Mouse (Mus musculus) forebrain, embryonic 13.5 days (tissue): ENCODE measurements around the gene Ralgapa1. TPM values are rescaled to one million over a fixed set of nuclear protein-coding genes. Genes with fewer than 3 reads are reported as not detected.

ENCODE experiments used
- ATAC-seq: fragments of 200-750 bp; cut with Nextera tagmentation; 2 replicates; pipeline ENCODE4 v1.8.0; 2017
- H3K27ac ChIP-seq: fragments of 300-500 bp; sonication (generic); 2 replicates; pipeline ENCODE4 v1.5.1; 2015; ENCODE audit warnings: inconsistent platforms, mild to moderate bottlenecking, moderate library complexity
- H3K27me3 ChIP-seq: fragments of 300-500 bp; sonication (generic); 2 replicates; pipeline ENCODE4 v1.6.1; 2015; ENCODE audit warnings: mild to moderate bottlenecking, inconsistent platforms
- H3K36me3 ChIP-seq: fragments of 300-500 bp; sonication (generic); 2 replicates; pipeline ENCODE4 v1.6.1; 2015; ENCODE audit warnings: mild to moderate bottlenecking, inconsistent platforms; ENCODE audit not compliant: poor library complexity, severe bottlenecking
- H3K4me1 ChIP-seq: fragments of 300-500 bp; sonication (generic); 2 replicates; pipeline ENCODE4 v1.6.1; 2015; ENCODE audit warnings: inconsistent platforms
- H3K4me2 ChIP-seq: fragments of 300-500 bp; sonication (generic); 2 replicates; pipeline ENCODE4 v1.6.1; 2015; ENCODE audit warnings: inconsistent platforms, mild to moderate bottlenecking, moderate library complexity
- H3K4me3 ChIP-seq: fragments of 300-500 bp; sonication (generic); 2 replicates; pipeline ENCODE4 v1.5.1; 2015; ENCODE audit warnings: mild to moderate bottlenecking, inconsistent platforms
- H3K9ac ChIP-seq: fragments of 300-500 bp; sonication (generic); 2 replicates; pipeline ENCODE4 v1.6.1; 2015; ENCODE audit warnings: mild to moderate bottlenecking, inconsistent platforms
- H3K9me3 ChIP-seq: fragments of 300-500 bp; sonication (generic); replicated peaks from 2 replicates; pipeline ENCODE4 v1.6.1; 2016; ENCODE audit warnings: inconsistent platforms
- WGBS: fragments of 180-500 bp; shearing (Covaris S2); methylation state at CpG from one replicate; pipeline ENCODE4 v1.1.7; 2015; 5-methylcytosine and 5-hydroxymethylcytosine counted together
- polyA plus RNA-seq: library from polyadenylated mRNA; unstranded; fragments of >200 nt; fragmentation: Nextera tagmentation; extraction: Ambion mirVana; gene quantifications from 2 replicates; pipeline ENCODE4 v1.2.1, GENCODE M21; 2015

Ralgapa1 gene
- polyA plus RNA-seq, 1 experiment from 2014 or later, result 14.1 TPM

DNA sequence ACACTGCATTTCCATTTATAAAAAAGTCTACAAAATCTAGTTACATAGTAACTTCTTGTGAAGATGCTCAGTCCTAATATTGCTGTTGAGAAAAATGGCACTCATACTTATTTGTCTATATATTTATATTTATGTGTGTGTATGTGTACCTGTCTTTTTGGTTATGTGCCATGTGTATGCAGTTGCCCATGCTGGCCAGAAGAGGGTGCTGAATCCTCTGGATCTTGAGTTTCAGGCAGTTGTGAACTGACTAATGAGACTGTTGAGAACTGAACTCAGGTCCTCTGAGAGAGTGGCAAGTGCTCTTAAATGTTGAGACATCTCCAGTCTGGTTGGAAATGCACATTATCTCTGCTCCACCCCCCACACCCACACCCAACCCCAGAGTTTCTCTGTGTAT is 247.9 kb downstream of the Ralgapa1 start:
- Histone ChIP-seq H3K4me1 (peaks cover 14% of the 10 kb centered on the region; the same call in 1 of the 2 replicates), H3K27ac (no peak overlapping the region), H3K9me3 (no peaks in the 10 kb centered on the region), H3K4me3 (no peak overlapping the region), H3K4me2 (no peak overlapping the region), H3K9ac (no peak overlapping the region), H3K36me3 (no peaks in the 10 kb centered on the region), H3K27me3 (no peaks in the 10 kb centered on the region)
- ATAC-seq, result no peak

DNA sequence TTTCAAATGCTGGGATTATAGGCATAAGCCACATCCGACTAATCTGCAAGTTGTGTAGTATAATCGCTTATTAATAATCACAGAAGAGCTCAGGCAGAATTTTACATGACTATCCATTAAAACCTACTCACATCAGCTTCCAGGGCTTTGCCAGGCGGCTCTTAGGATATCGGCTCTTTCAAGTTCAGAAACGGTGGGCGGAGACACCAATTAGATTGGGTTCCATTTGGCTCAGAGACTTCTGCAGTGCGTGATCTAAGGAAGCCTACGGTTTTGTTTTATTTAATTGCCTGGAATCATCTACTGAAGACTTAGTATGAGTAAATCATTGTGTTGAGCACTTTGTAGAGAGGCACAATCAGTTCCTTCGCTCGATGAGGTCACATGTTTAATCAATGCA is 249.3 kb downstream of the Ralgapa1 start:
- Histone ChIP-seq H3K36me3 (no peaks in the 10 kb centered on the region), H3K27ac (no peak overlapping the region), H3K27me3 (no peaks in the 10 kb centered on the region), H3K9ac (no peak overlapping the region), H3K4me1 (peaks cover 14% of the 10 kb centered on the region; the same call in 1 of the 2 replicates), H3K4me2 (peak overlapping the region; percentile 7; the same call in 1 of the 2 replicates), H3K4me3 (no peak overlapping the region), H3K9me3 (no peaks in the 10 kb centered on the region)
- 53% methylated on average over 10 of the region's 10 CpGs for WGBS
- ATAC-seq, result no peak

GRCm38 (mm10) chr12:55571181-55571580 is 249.8 kb downstream of the Ralgapa1 start:
- Histone ChIP-seq H3K4me1 (peaks cover 14% of the 10 kb centered on the region; the same call in 1 of the 2 replicates), H3K27me3 (no peaks in the 10 kb centered on the region), H3K4me3 (no peak overlapping the region), H3K36me3 (no peaks in the 10 kb centered on the region), H3K9ac (no peak overlapping the region), H3K27ac (no peak overlapping the region), H3K9me3 (no peaks in the 10 kb centered on the region), H3K4me2 (no peak overlapping the region)
- ATAC-seq, result no peak
- 50% methylated on average over 11 of the region's 11 CpGs for WGBS

DNA sequence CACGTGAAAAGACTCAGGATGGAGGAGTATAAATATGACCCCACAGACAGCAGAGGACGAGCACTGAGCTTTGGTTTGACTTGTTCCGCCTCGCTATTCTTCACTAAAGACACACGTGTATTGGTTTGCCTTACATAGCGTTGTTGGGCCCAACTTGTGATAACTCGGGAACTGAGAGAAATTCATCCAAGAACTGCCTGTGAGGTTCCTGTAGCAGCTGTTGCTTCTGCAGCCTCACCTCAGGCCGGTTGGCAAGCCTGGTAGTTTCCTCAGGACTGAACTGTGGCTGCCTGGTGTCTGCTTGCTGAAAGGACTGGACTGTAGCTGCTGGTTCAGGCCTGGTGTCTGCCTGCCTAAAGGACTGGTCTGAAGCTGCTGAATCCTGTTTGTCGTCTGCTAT is 250.3 kb downstream of the Ralgapa1 start:
- 88% methylated on average over 9 of the region's 9 CpGs for WGBS

GRCm38 (mm10) chr12:55569676-55570075 is 251.3 kb downstream of the Ralgapa1 start:
- H3K9ac ChIP-seq, result no peak overlapping the region
- no peak for ATAC-seq
- H3K4me1 ChIP-seq, result peaks cover 14% of the 10 kb centered on the region; the same call in 1 of the 2 replicates
- H3K27me3 ChIP-seq, result no peaks in the 10 kb centered on the region
- no peak overlapping the region for H3K4me2 ChIP-seq
- WGBS, result 85% methylated on average over 6 of the region's 6 CpGs
- H3K4me3 ChIP-seq, result no peak overlapping the region
- no peaks in the 10 kb centered on the region for H3K9me3 ChIP-seq
- no peak overlapping the region for H3K27ac ChIP-seq
- H3K36me3 ChIP-seq, result no peaks in the 10 kb centered on the region

More for the DNA sequence above, 250.3 kb downstream of the Ralgapa1 start:
- Histone ChIP-seq H3K9ac (no peak overlapping the region), H3K4me3 (no peak overlapping the region), H3K27me3 (no peaks in the 10 kb centered on the region), H3K4me2 (no peak overlapping the region), H3K9me3 (no peaks in the 10 kb centered on the region), H3K4me1 (peaks cover 14% of the 10 kb centered on the region; the same call in 1 of the 2 replicates), H3K27ac (no peak overlapping the region), H3K36me3 (no peaks in the 10 kb centered on the region)
- no peak for ATAC-seq

DNA sequence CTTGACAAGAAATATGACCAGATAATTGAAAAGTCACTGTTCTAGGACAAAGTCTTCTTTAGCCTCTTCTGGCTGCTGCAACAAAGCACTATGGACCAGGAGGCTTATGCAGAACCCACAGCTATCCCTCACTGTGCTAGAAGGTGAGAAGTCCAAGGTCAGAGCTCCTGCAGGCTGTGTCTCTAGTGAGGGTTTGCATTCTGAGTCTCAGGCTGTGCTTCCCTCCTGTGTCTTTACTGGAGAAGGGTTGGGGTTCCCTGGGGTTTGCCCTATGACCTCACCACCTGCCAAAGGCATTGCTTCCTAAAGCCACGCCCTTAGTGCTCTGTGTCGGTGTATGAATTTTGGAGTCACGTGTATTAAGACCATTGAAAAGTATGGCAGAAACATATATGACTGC is 252.5 kb downstream of the Ralgapa1 start:
- ATAC-seq, result no peak
- no peaks in the 10 kb centered on the region for H3K36me3 ChIP-seq
- H3K4me1 ChIP-seq, result peaks cover 9% of the 10 kb centered on the region; the same call in 1 of the 2 replicates
- H3K27ac ChIP-seq, result no peak overlapping the region
- H3K4me3 ChIP-seq, result no peak overlapping the region
- 76% methylated on average over 3 of the region's 3 CpGs for WGBS
- H3K4me2 ChIP-seq, result no peak overlapping the region
- H3K9me3 ChIP-seq, result no peaks in the 10 kb centered on the region
- no peaks in the 10 kb centered on the region for H3K27me3 ChIP-seq
- no peak overlapping the region for H3K9ac ChIP-seq

DNA sequence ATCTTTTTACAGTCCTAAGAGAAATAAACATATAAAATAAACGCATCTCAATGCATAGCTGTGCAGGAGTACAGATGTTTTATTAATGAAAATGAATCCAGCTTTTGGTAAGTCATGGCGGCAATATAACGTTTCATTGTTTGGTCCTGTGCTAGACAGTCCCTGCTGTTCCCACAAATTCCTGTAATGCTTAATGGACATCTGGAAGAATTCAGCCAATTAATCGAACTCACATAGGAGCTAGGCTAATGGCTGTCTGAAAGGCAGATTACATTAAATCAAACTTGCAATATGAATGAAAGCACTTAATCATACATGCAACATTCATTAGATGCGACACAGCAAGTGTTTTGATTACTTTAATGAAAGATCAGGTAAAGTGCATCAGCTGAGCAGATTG is 254.1 kb downstream of the Ralgapa1 start:
- Histone ChIP-seq H3K4me2 (no peak overlapping the region), H3K4me1 (peaks cover 1% of the 10 kb centered on the region; the same call in 1 of the 2 replicates), H3K27me3 (no peaks in the 10 kb centered on the region), H3K27ac (no peak overlapping the region), H3K4me3 (no peak overlapping the region), H3K9ac (no peak overlapping the region), H3K9me3 (no peaks in the 10 kb centered on the region), H3K36me3 (no peaks in the 10 kb centered on the region)
- 67% methylated on average over 5 of the region's 5 CpGs for WGBS
- no peak for ATAC-seq

DNA sequence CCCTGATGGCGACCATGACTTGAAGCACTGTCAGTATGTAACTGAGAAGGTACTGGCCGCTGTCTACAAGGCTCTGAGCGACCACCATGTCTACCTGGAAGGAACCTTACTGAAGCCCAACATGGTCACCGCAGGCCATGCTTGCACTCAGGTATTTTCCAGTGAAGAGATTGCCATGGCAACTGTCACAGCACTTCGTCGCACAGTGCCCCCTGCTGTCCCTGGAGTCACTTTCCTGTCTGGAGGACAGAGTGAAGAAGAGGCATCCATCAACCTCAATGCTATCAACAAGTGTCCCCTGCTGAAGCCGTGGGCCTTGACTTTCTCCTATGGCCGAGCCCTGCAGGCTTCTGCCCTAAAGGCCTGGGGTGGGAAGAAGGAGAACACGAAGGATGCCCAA is 255.1 kb downstream of the Ralgapa1 start:
- no peaks in the 10 kb centered on the region for H3K4me1 ChIP-seq
- H3K9me3 ChIP-seq, result no peaks in the 10 kb centered on the region
- no peak overlapping the region for H3K4me3 ChIP-seq
- H3K27me3 ChIP-seq, result no peaks in the 10 kb centered on the region
- H3K4me2 ChIP-seq, result no peak overlapping the region
- no peak overlapping the region for H3K9ac ChIP-seq
- H3K27ac ChIP-seq, result no peak overlapping the region
- WGBS, result 78% methylated on average over 9 of the region's 9 CpGs
- ATAC-seq, result no peak
- H3K36me3 ChIP-seq, result no peaks in the 10 kb centered on the region

DNA sequence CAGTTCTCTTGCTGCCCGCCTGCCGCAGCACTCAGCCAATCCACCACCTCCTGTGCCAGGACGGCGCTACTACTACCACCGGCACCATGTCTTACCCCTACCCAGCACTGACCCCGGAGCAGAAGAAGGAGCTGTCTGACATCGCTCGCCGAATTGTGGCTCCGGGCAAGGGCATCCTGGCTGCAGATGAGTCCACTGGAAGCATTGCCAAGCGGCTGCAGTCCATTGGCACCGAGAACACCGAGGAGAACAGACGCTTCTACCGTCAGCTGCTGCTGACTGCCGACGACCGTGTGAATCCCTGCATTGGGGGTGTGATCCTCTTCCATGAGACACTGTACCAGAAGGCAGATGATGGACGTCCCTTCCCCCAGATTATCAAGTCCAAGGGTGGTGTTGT is 255.8 kb downstream of the Ralgapa1 start, which contains the start of gene Aldoart2:
Gene Aldoart2 (plus strand): TSS at position 34 of the 400 bp plus-strand sequence.
- no peak for ATAC-seq
- 97% methylated on average over 19 of the region's 19 CpGs for WGBS
- H3K36me3 ChIP-seq, result no peaks in the 10 kb centered on the region
- peaks cover 4% of the 10 kb centered on the region; the same call in 1 of the 2 replicates for H3K4me1 ChIP-seq
- H3K4me3 ChIP-seq, result no peak within 1 kb of the TSS
- no peaks in the 10 kb centered on the region for H3K27me3 ChIP-seq
- H3K9me3 ChIP-seq, result no peaks in the 10 kb centered on the region
- no peak within 1 kb of the TSS for H3K9ac ChIP-seq
- H3K4me2 ChIP-seq, result no peak within 1 kb of the TSS
- H3K27ac ChIP-seq, result no peak within 1 kb of the TSS

DNA sequence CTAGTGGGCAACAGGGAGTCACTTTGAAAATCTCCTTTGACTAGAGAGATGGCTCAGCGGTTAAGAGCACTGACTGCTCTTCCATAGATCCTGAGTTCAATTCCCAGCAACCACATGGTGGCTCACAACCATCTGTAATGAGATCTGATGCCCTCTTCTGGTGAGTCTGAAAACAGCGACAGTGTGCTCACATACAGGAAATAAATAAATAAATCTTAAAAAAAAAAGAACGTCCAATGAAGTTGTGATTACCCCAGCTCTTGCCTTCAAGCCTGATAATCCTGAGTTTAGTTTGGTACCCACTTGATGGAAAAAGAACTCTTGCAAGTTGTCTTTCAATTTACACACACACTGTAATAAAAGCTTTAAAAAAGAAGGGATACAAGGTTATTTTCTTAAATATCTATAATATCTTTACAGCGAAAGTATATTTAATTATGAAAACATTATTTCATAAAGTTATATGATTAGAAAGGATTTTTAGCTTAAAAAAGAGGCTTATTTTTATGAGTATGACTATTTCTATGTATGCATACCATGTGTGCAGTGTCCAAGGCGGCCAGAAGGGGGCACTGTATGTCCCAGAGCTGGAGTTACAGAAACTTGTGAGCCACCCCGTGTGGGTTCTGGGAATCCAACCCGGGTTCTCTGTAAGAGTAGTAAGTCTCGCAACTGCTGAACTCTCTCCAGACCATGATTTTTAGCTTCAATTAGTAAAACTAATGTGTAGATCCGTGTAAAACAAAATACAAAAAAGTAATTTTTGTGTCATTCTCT is 256.6 kb downstream of the Ralgapa1 start:
- no peak overlapping the region for H3K27ac ChIP-seq
- peaks cover 3% of the 10 kb centered on the region; the same call in 1 of the 2 replicates for H3K27me3 ChIP-seq
- peaks cover 8% of the 10 kb centered on the region; the same call in 1 of the 2 replicates for H3K4me1 ChIP-seq
- no peaks in the 10 kb centered on the region for H3K36me3 ChIP-seq
- no peaks in the 10 kb centered on the region for H3K9me3 ChIP-seq
- no peak for ATAC-seq
- H3K4me2 ChIP-seq, result no peak overlapping the region
- no peak overlapping the region for H3K4me3 ChIP-seq
- no peak overlapping the region for H3K9ac ChIP-seq
- WGBS, result 89% methylated on average over 9 of the region's 9 CpGs

DNA sequence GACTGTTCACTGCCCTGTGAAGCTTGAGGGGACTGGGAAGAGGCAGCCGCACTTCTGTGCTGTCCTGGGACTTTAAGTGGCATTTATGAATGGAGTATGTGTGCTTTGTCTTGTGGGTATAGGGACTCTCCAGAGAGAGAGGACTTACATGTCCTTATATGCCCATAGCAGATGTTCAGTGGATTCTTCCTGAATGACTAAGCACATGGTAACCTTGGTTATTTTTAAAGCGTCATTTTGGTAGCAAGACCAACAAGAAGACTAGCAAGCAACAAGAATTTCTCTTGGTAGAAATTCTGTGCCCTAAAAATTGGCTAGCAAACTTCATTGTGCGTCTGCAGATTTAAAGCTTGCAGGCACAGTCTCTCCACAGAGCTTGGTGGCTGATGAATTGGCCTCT is 257.2 kb downstream of the Ralgapa1 start:
- Histone ChIP-seq H3K4me3 (no peak overlapping the region), H3K9ac (no peak overlapping the region), H3K36me3 (no peaks in the 10 kb centered on the region), H3K27ac (no peak overlapping the region), H3K4me1 (peaks cover 8% of the 10 kb centered on the region; the same call in 1 of the 2 replicates), H3K4me2 (no peak overlapping the region), H3K9me3 (no peaks in the 10 kb centered on the region), H3K27me3 (peaks cover 4% of the 10 kb centered on the region; the same call in 1 of the 2 replicates)
- WGBS, result 96% methylated on average over 3 of the region's 3 CpGs
- ATAC-seq, result no peak

GRCm38 (mm10) chr12:55560025-55560690 is 260.8 kb downstream of the Ralgapa1 start:
- Histone ChIP-seq H3K27me3 (peaks cover 4% of the 10 kb centered on the region; the same call in 1 of the 2 replicates), H3K4me1 (peaks cover 8% of the 10 kb centered on the region; the same call in 1 of the 2 replicates), H3K9me3 (no peaks in the 10 kb centered on the region), H3K36me3 (no peaks in the 10 kb centered on the region), H3K4me2 (peak overlapping the region; percentile 50), H3K4me3 (peak overlapping the region; percentile 12), H3K27ac (no peak overlapping the region), H3K9ac (no peak overlapping the region)
- no peak for ATAC-seq
- WGBS, result 8% methylated on average over 19 of the region's 19 CpGs
